Mouse (Mus musculus): ENCODE results near the gene Pcmtd2. TPM values are rescaled to one million over a fixed set of nuclear protein-coding genes. Genes with fewer than 3 reads are reported as not detected.

The Pcmtd2 gene
- polyA plus RNA-seq, 1 experiment from 2014 or later = 26.5 TPM

DNA sequence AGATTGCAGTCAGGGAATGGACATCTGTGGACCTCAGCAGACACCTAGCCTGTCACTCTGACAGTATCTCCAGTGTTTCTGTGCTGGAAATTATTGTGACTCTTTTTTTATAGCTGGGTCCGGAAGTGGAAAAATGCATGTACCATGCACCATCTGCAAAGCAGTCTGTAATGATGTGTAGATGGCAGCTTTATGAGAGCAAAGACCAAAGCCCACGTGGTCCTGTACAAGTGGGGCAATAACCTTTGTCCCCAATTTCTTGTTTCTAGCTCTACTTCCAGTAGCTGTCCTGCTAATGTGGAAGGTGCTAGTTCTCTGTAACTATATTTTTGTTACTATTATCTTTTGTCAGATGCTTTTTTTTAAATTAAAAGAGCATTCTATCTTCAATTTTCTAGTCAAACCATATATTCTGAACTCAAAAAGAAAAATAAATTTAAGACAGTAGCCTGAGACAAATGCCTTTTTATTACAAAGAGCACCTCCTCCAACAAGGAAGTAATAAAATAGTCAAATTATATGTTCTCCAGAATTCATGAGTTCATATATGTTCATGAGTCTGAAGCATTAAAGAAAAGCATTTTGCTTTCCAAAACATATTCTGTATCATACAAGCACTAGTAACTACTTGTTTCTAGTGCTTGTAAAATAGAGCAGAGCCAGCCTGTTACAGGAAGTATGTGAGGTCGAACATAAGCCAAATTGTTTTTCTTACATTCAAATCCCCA lies 45.5 kb downstream of the Pcmtd2 start:
- no peaks in the 10 kb centered on the region for H3K4me1 ChIP-seq (ENCODE audit: insufficient read depth)
- no peaks in the 10 kb centered on the region for H3K27me3 ChIP-seq (ENCODE audit: insufficient read depth, low read length)
- no peak for ATAC-seq (ENCODE audit: insufficient read depth)
- no peaks in the 10 kb centered on the region for H3K36me3 ChIP-seq (ENCODE audit: insufficient read depth)
- H3K4me2 ChIP-seq = no peak overlapping the region
- H3K9me3 ChIP-seq (ENCODE audit: low read depth, low read length) = no peaks in the 10 kb centered on the region
- no peak for TF ChIP-seq CTCF (IDR thresholded peaks at IDR 0.05; ENCODE audit: low read depth)
- no peak overlapping the region for H3K27ac ChIP-seq (ENCODE audit: low read depth)
- no peak overlapping the region for H3K4me3 ChIP-seq (ENCODE audit: low read depth, low read length)
- DNase-seq = no peak
- 70% methylated on average over 3 of the region's 3 CpGs for WGBS
- H3K9ac ChIP-seq = no peak overlapping the region

Other genes starting within 250 kb of the Pcmtd2 start
- gene Prpf6, start 246.0 kb upstream of the Pcmtd2 start, polyA plus RNA-seq (2014; fragmentation: Nextera tagmentation; extraction: Ambion mirVana) = 58.8 and 59.6 TPM in 2 replicates
- 52.5 and 58.6 TPM in 2 replicates for gene Zfp512b, start 245.1 kb upstream of the Pcmtd2 start, polyA plus RNA-seq (2014; fragmentation: Nextera tagmentation; extraction: Ambion mirVana)
- gene Samd10, start 238.6 kb upstream of the Pcmtd2 start, polyA plus RNA-seq (2014; fragmentation: Nextera tagmentation; extraction: Ambion mirVana) = 23.2 and 27.8 TPM in 2 replicates
- not detected in 2 replicates for gene Gm29797, start 180.8 kb upstream of the Pcmtd2 start, polyA plus RNA-seq (2014; fragmentation: Nextera tagmentation; extraction: Ambion mirVana)
- gene Sox18, start 166.2 kb upstream of the Pcmtd2 start, polyA plus RNA-seq (2014; fragmentation: Nextera tagmentation; extraction: Ambion mirVana) = 55.4 and 64.7 TPM in 2 replicates
- gene Tcea2, start 157.5 kb upstream of the Pcmtd2 start, polyA plus RNA-seq (2014; fragmentation: Nextera tagmentation; extraction: Ambion mirVana) = 22.5 and 25.7 TPM in 2 replicates
- gene Rgs19, start 143.9 kb upstream of the Pcmtd2 start, polyA plus RNA-seq (2014; fragmentation: Nextera tagmentation; extraction: Ambion mirVana) = 91.3 and 93.8 TPM in 2 replicates
- not detected in 2 replicates for gene Lkaaear1, start 139.4 kb upstream of the Pcmtd2 start, polyA plus RNA-seq (2014; fragmentation: Nextera tagmentation; extraction: Ambion mirVana)
- gene Oprl1, start 122.8 kb upstream of the Pcmtd2 start, polyA plus RNA-seq (2014; fragmentation: Nextera tagmentation; extraction: Ambion mirVana) = 0.89 and 1.8 TPM in 2 replicates
- gene Myt1, start 74.5 kb upstream of the Pcmtd2 start, polyA plus RNA-seq (2014; fragmentation: Nextera tagmentation; extraction: Ambion mirVana) = 0.05 and 0.25 TPM in 2 replicates
- 77.9 and 87.7 TPM in 2 replicates for gene Polr3k, start 26.5 kb downstream of the Pcmtd2 start, polyA plus RNA-seq (2014; fragmentation: Nextera tagmentation; extraction: Ambion mirVana)
- gene Gm14496, start 153.3 kb downstream of the Pcmtd2 start, polyA plus RNA-seq (2014; fragmentation: Nextera tagmentation; extraction: Ambion mirVana) = not detected in 2 replicates

All from lung, embryonic 14.5 days (tissue).